Mouse (Mus musculus) frontal cortex, postnatal 10 days (tissue): Measurements from ENCODE around the gene Caskin1.

Experiments
- DNase-seq, 2 experiments: peaks; one replicate each; pipeline ENCODE4 v3.0.0; 2022; ENCODE audit warnings: low spot score in 2 of 2, mixed read lengths in 1 of 2

Gene Caskin1

DNA sequence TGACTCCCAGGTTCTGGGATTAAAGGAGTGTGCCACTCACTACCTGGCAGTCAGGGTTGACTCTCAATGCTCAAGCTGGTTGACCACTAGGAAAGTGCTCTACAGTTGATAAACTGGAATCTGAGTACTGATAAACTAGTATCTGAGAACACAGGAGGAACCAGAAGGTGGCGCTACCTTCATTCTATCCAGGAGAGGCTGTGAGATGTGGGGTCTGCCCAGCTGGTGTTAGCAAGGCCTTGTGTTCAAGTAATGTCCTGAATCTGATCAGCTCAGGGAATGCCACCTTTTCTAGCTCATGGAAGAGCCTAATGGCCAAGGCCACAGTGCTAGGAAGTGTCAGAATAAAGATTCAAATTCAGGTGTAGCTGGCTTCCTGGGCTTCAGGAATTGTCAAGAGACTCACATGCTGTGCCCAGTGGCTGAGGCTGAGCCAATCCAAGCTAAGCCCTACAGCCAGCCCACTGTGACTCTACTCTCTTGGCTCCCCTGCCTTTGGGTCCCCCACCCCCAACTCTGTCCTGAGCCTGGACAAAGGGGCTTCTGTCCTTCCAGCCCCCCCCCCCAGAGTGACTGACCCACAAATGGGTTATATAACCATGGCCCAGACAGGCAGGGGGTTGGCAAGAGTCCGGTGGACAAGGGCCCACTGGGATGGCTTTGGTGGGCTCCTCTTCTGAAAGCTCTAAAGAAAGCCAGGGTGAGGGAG lies 6.4 kb downstream of the Caskin1 start:
- peak; percentile 49 to 68 for DNase-seq

DNA sequence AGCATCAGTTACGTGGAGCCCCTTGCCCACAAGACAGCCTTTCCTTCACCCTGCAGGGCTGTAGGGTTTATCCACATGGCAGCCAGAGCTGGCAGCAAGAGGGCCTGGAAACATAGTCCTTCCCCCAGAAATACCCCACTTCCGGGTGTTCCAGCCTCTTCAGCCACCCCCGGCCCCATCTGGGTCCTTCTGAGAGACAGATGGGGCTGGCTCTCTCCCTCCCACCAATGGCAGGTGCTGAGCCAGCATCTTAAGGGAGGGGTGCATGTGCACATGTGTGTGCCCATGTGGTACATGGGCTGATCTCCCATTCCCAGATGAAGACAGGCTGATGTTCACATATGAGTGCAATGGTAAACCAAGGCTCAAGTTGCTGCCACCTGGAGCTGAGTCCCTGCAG lies 7.0 kb downstream of the Caskin1 start:
- peak; percentile 34 to 65 for DNase-seq

DNA sequence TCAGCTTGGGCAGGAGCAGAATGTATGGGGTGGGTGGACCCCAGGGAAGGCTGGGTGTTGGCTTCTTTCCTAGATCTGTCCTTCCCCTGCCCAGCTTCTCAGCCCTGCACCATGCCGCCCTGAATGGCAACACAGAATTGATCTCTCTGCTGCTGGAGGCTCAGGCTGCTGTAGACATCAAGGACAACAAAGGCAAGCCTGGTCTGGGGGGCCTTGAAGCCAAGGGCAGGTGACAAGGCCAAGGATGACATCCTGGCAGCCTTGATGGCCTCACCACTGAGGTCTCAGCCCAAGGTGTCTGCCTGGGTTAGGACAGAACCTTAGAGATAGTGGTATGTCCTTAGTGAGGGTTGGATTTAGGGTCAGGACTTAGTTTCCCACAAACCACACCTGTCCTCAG lies 7.6 kb downstream of the Caskin1 start:
- DNase-seq: no peak

DNA sequence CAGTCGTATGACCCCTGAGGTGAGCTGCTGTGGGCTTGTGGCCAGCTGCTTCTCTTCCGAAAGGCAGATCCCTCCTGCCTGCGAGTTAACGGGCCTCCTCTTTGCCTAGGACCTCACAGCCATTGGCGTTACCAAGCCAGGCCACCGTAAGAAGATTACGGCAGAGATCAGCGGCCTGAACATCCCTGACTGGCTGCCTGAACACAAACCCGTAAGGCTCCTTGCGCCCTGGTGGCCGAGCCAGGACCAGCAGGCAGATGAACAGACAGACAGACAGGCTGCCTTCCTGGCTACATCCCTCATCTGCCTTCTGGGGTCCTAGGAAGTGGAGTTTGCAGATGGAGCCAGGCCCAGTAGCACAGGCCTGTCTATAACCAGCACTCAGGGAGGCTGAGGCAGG lies 13.8 kb downstream of the Caskin1 start:
- no peak for DNase-seq

DNA sequence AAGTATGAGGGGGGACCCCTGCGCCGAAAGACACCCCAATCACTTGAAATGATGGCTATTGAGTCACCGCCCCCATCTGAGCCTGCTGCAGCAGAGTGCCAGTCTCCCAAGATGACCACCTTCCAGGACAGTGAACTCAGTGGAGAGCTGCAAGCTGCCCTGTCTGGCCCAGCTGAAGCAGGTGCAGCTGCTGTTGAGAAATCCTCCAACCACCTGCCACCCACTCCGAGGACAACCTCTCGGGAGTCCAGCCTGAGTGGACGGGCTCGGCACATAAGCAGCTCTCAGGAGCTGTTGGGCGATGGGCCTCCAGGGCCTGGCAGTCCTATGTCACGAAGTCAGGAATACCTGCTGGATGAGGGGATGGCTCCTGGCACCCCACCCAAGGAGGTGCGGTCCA lies 15.7 kb downstream of the Caskin1 start:
- no peak for DNase-seq

DNA sequence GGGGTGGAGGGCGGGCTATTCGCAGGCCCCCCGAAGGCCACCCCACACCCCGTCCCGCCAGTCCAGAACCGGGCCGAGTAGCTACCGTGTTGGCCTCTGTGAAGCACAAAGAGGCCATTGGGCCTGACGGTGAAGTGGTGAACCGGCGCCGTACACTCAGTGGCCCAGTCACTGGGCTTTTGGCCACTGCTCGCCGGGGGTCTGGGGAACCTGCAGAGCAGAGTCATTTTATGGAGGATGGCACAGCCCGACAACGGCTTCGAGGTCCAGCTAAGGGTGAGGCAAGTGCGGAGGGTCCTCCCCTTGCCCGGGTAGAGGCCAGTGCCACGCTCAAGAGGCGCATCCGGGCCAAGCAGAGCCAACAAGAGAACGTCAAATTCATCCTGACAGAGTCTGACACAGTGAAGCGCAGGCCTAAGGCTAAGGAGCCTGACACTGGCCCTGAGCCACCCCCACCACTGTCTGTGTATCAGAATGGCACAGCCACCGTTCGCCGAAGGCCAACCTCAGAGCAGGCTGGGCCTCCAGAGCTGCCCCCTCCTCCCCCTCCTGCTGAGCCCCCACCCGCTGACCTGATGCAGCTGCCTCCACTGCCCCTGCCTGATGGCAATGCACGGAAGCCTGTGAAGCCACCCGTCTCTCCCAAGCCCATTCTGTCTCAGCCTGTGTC lies 17.0 kb downstream of the Caskin1 start:
- DNase-seq: no peak

DNA sequence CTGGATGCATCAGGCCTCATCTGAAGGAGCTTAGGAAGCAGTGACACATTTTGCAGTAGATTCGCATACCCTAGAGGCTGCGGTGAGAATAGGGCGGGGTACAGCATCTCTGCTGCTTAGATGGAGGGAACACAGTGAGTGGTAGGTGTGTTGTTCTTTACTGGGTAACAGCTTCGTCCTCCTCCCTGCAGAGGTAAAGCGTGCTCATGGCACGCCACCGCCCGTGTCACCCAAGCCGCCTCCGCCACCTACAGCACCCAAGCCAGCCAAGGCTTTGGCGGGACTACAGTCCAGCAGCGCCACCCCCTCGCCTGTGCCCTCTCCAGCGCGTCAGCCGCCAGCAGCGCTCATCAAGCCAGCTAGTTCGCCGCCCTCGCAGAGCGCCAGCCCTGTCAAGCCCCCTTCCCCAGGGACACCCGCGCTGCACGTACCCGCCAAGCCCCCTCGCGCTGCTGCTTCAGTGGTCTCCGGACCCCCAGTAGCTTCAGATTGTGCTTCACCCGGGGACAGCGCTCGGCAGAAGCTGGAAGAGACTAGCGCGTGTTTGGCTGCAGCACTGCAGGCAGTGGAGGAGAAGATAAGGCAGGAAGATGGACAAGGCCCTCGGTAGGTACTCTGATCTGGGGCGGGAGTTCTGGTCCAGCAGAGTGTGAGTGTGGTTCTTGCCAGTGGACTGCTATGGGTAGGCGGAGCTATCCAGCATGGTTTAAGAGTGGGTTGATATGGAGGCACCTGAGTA lies 18.1 kb downstream of the Caskin1 start:
- DNase-seq: no peak

DNA sequence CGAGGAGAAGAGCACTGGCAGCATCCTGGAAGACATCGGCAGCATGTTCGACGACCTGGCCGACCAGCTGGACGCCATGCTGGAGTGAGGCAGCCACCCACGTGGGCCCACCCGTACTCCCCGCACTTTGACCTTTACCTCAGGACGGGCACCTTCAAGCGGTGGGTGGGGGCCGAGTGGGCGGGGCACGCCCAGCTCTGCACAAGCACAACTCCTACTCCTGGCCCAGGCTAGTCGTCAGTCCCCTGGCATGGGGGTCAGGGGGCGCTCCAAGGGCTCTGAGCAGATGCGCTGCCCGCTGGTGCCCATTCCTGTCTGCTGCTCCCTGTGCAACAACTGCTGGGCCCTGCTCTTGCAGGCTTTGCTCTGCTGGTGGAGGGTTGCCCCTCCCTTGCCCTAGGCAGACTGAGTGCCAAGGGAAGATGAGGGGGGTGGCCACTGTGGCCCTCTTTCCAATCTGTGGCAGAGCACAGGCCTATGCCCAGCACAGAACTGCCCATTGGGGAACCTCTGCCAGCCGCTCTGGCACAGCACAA lies 18.8 kb downstream of the Caskin1 start:
- peak in 1 of 2 experiments; percentile 29 for DNase-seq

DNA sequence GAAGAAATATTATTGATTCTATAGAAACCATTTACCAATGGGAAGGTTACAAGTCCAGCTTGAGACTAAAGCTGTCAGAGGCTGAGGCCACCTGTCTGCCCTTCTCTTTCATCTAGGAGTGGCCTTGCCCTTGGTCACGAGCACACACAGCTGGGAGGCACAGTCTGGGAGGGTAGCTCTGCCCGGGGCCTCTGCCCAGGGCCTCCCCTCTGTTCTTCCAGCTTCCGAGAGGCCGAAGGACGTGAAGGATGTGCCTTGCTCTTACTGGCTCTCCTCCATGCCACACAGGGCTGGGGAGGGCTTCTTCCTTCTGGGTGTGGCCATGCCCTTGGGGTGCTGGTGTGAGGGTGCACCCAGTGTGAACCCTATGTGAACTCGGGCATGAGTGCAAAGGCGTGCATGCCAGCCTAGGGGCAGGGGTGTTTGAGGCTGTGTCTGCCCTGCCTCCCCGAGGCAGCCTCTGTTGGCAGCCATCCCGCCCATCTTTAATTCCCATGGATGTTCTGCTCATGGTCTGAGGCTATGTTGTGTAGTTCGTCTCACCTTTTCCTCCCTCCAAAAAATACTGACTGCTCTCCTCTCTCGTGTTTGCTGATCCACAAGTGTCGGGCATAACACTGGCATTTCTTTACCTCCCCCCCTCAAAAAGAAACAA lies 19.5 kb downstream of the Caskin1 start:
- DNase-seq: no peak

DNA sequence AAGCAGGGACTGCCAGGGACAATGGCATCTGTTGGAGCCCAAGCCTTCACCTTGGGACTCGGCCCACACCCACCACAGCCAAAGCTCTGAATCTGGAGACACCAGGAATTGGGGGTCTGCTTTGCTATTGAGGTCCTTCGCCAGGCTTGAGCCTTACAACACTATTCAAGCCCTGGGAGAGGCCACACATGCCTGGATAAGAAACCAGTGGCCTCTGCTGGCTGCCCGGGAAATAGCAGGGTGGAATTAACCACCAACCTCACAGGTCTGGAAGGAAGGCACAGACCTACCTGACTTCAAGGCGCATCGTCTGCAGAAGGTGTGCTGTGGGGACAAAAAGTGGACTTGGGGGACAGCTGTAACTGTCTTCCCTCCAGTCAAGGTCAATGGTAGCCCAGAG lies 25.2 kb downstream of the Caskin1 start:
- peak in 1 of 2 experiments; percentile 69 for DNase-seq

DNA sequence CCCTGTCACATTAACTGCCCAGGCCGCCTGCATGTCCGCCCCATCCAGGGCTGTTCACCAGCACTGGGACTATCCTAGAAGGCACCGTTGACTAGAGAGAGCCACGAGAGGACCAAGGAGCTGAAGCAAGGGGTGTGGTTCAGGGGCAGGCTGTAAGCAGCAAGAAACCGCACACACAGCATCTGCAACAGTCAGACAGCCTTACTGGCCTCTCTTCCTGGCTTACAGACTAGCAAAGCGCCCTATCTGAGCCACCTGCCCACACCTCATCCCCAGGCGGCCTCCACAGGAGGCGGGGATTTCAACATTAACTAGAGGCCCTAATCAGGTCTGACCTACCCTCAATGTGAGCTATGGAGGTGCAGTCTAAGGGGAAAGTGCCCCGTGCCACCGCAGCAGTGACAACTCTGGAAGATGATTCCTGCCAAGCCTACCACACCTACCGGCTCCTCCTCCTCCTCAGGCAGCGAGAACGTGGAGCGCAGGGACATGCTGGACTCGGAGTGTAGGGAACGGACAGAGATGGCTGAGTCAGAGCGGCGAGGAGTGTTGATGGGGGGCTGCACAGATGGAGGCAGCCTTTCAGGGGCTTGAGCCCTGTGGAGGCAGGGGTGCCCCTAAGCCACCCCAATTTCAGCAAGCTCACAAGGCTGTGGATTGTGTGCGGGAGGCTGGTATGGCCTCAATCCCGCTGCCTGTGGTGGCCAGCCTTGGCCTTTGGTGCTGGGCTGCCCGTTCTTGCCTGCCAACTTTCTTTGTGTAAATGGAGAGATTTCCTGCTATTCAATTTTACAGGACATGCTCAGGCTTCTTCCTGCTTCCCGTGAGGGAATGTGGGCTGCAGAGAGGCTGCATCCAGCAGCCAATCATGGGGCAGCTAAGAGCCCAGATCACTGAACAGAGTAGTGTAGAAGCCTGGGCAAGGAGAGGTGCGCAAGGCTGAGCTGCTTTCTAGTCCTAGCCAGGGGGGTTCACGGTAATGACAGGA lies 26.2 kb downstream of the Caskin1 start:
- DNase-seq: no peak

DNA sequence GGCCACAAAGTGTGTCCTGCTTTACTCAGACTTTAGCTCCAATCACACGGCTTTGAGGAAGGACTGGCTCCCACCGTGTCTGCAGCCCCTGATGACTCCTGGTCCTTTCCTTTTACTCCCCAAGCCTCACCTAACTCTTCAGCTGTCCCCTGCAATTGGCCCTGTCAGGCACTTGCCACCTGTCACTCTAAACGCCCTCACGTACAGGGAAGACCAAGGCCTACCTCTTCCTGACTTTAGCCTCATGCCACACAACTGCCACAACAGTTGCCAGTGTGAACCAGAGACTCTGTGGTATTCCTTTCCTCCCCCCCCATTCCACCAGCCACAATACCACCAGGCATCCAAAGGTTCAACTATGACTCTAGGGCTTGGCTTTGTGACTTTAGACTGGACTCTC lies 32.0 kb downstream of the Caskin1 start:
- DNase-seq: no peak

DNA sequence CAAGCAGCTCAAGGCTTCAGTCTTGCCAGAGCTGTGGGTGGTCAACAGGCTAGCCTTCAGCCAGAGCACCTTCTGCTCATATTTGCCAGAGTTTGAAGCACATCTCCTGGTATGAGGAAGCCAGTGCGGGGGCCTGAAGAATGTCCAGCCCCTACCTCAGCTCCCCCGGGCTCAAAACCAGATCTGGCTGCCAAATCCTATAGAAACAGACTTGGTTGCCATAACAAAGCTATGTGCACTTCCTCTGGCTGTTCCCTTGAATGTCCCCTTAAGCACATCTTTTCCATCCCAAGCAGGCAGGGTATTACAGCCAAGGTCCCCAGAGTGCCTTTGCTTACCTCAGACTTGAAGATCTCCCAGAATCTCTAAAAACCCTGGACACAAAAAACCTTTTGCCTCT lies 36.3 kb downstream of the Caskin1 start:
- DNase-seq: peak in 1 of 2 experiments; percentile 4

DNA sequence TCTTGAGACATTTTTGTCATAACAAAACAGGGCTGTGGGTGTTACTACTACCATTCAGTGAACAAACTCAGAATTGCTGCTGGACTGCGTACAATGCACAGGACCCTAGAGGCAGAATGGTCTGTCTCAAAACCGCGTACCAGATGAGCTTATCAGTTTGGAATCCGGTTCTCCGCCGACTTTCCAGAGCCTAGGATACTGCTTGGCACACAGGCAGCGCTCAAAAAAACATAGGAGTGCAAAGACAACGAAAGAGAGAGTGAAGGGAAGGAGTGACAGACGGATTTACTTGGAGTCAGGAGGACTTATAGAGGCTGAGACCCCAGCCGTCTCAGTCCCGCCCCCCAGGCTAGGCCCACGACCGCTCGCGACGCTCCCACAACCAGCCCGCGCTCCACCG lies 38.9 kb downstream of the Caskin1 start:
- no peak for DNase-seq

DNA sequence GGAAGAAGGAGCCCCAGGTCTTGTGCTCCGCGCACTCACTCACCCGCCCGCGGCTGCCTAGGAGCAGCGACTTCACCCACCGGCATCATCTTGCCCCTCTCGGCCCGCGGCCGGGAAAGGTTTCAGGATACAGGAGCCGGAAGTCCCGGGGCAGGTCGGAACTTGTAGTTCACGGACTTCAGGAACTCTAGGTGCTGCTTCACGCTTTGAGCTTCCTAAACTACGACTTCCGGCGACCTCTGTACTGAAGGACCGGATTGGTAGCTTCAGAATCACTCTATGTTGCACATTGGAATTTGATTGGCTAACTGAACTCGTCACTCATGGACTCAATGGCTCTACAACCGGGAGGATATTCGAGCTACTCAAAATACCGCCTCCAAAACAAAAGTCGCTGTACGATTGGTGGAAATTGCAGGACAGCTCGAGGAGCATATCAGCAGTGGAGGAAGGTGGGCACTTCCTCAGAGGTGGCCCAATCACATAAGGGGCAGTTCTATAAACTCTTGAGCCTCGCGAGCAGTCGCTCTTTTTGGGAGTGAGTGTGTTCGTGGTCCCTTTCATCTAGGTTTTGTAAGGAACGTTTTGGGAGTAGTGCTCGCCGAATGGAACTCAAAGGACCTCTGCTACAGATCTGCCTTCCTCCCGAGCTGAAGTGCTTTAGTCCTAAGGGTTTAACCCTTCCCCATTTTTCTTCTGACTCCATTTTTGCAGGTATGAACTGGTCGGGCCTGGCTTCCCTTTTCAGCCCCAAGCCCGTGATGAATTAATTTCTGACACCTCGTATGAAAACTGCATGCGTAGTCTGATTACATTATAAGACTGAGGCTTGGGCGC lies 39.5 kb downstream of the Caskin1 start, which contains the start of gene Traf7:
Gene Traf7, minus strand, starts transcription at position 216 of the 837 bp plus-strand sequence.
- DNase-seq: peak; percentile 93 to 97

DNA sequence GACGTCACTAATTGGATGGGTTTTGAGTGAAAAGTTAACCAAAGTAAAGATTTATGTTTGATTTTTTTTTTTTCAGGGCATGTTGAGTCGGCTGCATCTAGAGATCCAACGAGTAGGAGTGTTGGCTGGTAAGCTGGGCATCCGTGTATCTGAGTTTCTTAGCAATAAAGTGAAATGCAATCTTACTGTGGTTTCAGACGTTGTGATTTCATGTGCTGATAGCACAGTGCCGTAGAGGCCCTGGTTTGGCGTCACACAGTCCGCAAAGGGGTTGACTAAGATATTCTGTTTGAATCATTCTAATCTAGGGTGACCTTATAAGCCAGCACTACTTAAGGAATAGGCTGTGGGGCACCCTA lies 40.1 kb downstream of the Caskin1 start:
- no peak for DNase-seq

DNA sequence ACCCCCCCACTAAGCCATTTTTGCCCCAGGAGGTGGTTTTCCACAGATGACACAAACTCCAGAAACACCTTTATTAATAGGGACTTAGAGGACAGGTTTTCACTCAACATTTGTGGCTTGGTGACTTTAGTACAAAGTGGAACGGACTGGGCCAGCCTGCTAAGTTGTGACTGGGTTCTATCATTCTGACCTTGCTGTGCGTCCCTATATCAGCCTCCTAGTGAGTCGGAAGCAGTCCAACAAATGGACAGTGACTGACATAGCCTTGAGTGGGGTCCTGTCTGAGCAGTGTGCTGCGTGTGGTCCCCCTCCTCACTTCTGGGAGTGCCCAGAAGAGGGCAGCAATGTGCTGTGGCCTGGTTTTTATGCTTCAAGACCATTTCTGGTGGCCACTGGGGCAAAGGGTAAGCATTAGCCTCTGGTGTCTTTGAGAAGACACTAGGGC lies 40.6 kb downstream of the Caskin1 start:
- peak in 1 of 2 experiments; percentile 63 for DNase-seq

DNA sequence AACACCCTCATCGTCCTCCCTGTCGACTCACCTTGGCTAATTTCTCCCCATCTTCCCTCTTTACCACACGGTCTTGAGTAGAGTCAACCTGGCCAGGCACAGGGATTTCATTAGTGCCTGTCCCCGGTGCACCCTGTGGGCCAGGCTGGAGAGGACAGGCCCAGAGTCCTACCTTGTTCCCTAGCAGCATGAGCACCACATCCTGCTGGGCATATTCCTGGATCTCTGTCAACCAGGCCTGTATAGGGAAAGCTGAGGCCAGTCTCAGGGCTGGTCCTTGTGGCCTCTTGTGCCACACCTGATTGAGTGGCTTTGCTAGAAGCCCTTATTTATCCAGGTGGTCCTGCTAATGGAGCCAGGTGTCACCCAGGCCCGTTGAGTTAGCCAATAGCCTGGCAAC lies 41.5 kb downstream of the Caskin1 start:
- DNase-seq: no peak

DNA sequence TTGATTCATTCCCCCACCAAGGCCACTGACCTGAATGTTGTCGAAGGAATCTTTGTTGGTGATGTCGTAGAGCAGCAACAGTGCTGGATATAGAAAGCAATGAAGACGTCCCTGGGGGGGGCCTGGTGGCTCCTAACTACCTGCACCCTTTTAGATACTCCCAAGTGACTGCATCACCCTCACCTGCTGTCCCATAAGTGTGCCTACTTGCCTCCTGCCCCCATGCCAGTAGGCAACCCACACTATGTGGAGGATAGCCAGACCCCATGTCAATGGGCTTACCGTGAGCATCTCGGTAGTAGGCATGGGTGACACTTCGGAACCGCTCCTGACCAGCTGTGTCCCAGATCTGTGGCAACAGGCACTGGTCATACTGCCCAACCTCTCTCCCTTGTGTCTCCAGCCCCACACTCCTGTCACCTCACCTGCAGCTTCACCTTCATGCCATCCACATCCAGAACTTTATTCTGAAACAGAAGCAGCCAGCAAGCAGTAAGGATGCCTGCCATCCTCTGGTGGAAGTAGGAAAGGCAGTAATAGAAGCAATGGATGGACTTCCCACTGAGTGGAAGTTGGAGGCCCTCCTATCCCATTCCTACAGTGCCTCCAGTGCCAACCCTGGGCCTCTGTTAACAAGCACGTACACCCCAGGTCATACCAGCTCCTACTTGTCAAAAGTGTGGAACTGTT lies 42.1 kb downstream of the Caskin1 start:
- DNase-seq: no peak
